Mouse (Mus musculus): ENCODE data around the gene Slc38a9.
A peak's percentile ranks its signal among the peaks of the same experiment; 100 is the strongest.

The Slc38a9 gene

DNA sequence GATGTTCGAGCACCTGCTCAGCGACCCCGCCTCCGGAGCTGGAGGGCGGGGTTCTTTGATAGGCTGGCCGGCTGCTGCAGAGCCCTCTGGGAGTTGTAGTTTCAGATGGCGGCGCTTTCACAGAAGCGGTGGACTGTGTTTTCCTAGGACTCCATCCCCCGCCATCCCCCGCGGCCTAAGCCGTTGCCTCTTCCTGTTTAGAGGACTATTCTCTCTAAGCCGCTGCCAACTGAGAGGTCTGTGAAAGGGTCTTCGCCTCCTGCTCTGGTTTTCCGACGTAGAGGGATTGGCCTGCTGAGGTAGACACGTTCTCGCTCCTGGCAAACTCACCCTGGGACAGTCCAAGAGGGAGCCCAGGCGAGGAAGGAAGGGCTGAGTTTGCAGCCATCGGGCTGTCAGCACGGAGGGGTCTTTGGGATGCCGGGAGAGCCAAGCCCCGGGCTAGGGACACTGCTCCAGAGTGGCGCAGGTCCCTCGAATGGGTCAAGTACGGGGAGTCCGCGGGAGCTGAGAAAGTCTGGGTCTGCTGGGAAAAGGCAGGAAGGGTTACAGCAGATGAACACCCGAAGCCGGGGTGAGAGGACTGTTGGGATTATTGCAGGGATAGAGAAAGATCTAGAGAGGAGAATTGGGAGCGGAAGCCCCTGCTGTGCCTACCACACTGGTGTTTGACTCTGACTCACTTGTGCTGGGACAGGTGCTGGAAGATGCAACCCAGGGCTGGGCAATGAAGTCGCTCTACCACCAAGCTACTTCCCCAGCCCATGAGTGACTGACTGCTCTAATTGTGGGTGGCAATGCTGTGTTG lies at the start of gene Slc38a9:
Gene Slc38a9 (plus strand): TSS at position 178 of the 808 bp plus-strand sequence.
- peak; percentile 93 to 95 for DNase-seq

DNA sequence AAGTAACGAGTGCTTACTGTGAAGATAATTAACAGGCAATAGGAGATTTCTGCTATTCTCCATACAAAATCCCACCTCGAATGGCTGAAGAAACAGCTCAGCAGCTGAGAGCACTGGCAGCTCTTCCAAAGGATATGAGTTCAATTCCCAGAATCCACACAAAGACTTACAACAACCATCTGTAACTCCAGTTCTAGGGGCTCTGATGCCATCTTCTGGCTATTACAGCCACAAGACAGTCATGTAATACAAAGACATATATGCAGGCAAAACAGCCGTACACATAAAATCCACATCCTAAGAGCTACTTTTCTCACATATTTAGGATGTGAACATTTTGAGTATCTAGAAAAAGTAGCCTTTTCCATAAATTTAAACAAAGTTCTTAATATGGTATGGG lies 39.0 kb upstream of the Slc38a9 start:
- DNase-seq, result no peak

DNA sequence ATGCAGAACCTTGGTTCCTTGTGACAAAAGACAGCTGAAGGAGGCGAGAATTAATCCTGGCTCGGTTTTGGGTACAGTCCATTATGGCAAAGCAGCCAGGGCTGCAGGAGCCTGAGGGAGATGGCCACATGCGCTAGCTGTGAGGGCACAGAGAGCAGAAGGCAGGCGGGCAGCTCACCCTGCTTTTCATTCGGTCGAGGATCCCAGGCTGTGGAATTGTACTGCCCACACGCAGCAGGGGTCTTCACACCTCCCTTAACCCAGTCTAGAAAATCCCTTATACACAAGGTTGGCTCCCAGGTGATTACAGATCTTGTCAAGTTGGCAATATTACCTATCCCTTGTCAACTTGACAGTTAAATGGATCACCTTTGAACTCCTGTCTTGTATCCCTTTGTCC lies 36.9 kb upstream of the Slc38a9 start:
- no peak for DNase-seq

DNA sequence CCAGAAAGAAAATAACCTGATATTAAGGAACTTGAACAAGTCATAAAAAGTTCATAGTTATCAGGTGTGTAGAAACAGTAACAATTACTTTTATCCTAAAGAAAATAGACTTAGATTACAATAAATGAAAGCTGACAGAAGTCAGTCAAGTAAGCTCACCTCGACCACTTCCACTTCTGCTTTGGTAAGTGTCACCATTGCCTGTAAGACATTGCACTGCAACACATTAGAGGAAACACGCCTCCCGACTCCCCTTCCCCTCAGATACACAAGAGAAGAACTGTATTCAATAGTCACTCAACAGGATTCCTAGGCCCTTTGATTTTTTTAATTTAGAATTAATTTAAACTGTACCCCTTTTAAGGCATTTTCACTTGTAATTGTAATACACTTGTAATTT lies 35.9 kb upstream of the Slc38a9 start:
- no peak for DNase-seq

DNA sequence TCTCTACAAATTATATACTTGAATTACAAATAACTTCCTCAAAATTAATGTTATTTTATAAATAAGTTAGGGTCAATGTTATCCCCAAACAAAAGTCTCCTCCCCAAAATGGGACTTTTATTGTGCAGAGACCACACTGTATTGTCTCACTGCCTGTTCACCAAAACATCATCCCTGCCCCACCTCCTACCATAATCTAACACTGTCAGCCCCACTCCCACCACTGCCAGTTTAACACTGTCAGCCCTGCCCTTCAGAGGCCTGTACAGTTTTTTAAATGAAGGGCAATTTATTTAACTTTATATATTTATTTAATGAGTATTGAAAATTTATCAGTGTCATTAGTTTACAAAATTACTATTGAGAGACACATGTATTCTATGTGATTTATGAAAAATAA lies 35.0 kb upstream of the Slc38a9 start:
- no peak for DNase-seq

DNA sequence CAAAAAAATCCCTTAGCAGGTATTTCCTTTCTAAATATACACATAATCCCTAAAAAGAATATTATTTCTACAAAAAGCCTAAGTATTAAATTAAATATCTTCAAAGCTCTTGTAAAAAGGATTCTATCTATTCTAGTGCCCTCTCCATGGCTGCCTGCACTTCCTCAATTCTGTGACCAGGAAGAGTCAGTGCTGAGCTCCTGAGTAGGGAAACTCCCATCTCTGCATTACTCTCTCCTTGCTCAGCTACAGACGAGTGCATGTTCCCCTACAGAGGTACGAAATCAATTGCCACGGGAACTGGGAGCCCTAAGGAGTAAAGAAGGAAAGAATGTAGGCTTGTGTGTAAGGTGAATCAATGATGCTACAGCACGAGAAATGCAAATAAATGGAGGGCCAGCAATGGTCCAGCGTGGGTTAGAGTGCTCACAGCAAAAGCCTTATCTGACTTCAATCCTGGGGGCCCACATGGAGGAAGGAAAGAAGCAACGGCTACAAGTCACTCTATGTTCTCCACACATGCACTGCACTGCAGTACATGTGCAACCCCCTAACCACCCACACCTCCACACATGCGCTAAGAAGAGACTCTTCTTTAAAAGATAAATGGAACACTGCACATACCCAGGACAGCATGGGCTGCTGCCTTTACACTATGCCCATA lies 25.2 kb upstream of the Slc38a9 start:
- no peak for DNase-seq

DNA sequence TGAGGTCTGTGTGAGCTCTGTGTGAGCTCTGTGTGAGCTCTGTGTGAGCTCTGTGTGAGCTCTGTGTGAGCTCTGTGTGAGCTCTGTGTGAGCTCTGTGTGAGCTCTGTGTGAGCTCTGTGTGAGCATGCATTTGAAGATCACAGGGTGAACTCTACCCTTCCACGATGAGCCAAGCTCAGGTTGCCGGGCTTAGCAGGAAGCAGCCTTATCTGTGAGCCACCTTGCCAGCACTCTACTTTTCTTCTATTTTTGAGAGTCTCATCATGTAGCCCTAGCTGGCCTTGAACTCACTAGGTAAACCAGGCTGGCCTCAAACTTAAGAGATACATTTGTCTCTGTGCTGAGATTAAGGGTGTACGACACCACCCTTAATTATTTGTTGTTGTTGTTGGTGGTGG lies 24.1 kb upstream of the Slc38a9 start:
- no peak for DNase-seq

DNA sequence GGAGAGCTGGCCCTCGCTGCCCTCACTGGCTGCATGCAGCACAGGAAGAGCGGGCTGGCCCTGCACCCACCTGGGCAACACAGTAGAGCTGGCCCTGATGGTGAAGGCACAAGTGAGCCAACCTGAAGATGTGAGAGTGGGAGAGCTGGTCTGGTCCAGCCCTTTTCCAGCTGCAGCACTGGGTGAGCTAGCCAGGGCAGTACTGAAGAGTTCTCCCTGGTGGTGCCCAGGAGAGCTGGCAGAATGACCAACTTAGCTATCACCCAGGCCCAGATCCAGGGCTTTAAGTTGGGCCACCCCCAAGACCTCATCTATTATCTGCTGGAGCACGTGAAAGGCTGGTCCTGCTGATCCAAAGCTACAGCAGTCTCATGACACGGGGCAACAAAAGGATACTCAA lies 21.4 kb upstream of the Slc38a9 start:
- DNase-seq, result no peak

DNA sequence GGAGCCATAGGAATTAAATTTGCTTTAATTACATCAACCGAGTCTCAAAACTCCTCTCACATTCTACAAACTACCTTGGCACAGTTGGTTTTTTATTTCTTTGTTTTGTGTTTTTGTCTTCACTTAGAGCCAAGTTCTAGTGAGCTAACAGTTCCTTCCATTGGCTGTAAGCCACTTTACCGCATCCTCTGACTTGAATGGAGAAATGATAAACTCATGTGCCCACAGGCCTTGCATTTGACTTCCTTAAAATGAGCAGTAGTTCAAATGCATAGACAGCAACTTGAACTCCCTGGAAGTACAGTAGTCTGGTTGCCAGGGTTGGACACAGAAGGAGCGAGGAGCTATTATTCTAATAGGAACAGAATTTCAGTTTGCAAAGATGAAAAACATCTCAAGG lies 17.7 kb upstream of the Slc38a9 start:
- no peak for DNase-seq

DNA sequence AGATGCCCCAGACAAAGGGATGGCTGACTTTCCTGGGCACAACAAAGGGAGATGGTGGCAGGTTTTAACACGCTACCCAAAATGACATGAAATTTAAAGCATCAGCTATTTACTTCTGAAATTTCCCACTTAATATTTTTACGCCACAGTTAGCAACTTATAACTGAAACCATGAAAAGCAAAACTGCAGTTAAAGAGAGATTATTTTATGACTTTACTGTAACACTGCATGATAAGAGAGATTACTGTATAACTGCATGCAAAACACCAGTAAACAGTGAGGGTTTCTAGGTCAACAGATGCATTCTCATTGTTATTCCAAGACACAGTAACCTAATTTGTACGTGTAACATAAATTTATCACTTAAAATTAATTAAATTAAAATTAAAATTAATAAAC lies 15.6 kb upstream of the Slc38a9 start:
- no peak for DNase-seq

DNA sequence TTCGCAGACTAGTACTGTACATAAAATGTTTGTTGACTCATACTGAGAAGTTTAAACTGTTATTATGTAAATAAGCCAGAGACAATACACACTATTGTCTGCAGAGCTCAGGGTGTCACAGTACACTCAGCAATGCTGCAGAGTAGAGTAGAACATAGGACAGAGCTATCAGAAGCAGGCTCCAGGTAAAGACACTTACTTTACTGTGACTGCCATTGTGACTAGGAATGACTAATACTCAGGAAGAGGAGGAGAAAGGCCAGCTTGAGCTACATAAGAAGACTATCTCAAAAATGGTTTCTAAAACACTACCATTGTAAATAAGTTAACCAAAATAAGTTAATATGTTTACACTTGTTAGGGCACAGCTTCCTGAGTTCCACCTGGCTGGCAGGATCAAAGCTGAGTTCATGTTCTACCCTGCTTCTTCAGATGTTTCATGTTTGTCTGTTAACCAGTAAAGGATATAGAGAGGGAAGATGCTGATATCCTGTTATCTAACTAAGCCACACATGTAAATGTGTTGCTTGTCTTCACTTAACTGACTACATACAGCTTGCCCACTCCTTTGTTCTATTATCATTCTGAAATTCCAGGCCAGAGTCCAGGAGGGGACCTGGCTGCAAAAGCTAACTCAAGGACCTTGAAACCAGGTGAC lies 14.9 kb upstream of the Slc38a9 start:
- no peak for DNase-seq

DNA sequence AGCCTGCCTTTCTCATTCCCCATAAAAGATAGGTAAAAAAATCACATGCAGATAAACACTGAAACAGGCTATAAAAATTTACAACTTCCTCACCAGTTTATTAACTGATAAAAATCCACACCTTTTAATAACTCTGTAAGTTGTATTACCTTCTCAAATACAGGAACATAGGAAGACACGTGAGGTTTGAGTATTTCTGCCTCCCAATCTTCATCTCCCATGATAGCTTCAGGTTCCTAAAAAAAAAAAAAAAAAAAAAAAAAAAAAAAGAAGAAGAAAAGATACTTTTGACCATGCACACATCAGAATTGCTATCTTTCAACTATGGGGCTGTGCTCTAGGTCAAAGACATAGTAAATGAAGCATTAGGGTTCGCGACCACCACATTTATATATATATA lies 9.4 kb upstream of the Slc38a9 start:
- DNase-seq, result no peak

DNA sequence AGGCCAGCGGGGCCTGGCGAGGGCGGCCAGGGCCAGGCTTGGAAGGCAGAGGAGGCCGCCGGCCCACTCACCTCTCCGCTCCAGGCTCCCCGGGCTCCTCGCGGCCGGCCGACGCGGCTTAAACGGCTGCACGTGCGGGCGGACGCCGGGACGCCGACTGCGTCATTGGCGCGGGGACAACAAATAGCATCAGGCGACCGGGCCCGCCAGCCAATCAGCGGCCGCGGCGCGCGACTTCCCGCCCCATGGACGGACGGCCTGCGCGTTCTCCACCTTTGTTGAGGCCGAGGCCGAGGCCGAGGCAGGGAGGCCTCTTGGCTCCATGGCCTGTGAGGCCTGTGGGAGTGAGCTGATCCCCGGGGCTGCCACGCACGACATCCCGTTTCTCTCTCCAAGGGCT lies 8.3 kb upstream of the Slc38a9 start, which contains the start of gene Ddx4:
Gene Ddx4 (minus strand): TSS at position 271 of the 400 bp plus-strand sequence.
- DNase-seq, result no peak

DNA sequence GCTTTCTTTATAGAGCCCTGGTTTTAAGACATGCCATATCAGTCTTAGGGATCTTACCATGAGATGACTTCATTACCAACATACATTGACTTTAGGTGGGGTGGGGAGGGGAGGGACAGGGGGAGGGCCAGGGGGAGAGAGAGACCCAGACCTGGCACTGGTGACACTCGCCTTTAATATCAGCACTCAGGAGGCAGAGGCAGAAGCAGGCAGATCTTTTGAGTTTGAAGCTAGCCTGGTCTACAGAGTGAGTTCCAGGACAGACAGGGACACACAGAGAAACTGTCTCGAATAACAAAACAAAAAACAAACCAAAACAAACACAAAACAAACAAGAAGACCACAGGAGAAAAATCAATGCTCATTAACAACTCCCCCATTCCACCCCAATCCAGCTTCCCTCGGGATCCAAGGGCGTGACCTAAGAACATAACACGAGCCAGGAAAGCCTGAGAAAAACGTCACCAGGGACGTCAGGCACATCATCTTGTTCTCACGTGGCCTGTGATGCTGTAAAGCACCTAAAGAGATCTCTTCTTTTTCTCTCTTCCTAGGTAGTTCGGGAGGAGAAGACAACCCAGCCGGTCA lies 471 bp upstream of the Slc38a9 start:
- DNase-seq, result no peak

DNA sequence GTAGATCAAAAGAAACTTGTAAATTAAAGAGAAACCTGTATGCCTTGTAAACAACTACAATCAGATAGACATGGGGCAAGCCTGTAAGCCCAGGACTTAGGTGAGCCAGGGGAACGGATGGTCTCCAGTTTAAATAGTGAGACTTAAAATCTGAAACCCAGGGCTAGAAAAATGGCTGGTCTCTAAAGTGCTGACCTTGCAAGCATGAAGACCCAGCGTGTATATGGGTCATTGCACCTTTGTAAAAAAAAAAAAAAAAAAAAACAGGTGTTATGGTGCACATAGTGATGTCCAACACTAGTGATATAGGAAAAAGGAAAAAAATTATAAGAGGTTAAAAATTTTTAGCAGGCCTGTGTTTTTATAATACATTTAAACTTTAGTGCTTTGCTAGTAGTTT lies 1.1 kb downstream of the Slc38a9 start:
- no peak for DNase-seq

DNA sequence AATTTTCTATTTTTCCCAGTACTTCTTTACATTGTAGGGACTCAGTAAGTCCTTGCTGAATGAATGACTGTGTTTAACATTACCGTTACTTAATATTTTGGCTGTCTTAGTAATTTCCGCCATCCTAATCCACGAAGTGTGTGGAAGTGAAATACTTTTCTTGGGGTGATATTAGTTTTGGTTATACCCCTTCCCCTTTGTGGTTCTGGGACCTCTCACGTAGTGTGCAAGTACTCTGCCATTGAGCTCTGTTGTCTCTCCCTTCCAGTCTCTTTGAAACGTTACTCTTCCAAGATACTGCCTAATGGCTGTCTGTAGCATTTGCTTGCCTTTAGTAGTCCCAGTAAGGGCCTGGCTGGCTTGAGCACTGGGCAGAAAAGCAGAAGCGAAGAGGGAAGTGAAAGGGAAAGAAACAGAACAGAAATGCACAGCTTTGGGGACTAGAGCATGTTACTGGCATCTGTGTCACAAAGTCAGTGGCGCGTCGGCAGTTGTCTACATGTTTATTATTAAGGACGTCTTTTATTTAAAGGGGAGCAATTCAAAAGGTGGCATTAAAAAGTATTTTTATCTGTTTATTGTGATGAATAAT lies 6.0 kb downstream of the Slc38a9 start:
- DNase-seq, result no peak

DNA sequence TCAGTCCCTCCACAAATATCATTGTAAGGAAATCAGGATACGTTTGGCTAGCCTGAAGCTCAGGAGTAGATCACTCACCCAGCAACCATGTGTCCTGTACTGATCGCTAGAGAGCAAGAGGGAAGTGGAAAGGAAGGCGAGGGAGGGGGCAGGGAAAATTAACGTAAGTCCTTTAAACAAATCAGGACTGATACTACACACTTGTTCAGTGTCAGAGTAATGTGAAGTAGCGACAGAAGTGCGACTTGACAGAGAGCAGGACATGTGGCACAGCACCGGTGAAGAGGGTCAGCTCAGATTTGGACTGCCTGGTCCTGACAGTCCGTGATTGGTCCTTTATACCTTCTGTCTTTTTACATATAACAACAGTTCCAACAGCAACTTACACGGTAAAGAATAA lies 6.7 kb downstream of the Slc38a9 start:
- no peak for DNase-seq

DNA sequence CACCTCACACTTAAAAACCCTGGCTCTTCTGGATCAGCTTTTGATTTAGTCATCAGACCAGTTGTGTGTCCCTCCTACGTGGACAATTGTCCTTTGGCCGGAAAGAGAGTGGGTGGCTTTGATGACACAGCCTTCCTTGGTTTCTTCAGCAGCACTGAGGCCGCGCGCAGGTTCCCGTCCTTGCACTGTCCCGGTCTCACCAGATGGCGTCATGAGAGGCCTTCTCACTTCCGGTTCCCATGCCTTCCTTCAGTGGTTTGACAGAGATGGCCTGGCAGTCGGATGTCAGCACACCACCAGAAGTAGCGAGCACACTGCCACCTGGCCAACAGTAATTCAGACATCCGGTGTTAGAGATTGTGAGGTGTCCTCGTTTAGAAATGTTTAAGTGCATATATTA lies 11.2 kb downstream of the Slc38a9 start:
- no peak for DNase-seq

DNA sequence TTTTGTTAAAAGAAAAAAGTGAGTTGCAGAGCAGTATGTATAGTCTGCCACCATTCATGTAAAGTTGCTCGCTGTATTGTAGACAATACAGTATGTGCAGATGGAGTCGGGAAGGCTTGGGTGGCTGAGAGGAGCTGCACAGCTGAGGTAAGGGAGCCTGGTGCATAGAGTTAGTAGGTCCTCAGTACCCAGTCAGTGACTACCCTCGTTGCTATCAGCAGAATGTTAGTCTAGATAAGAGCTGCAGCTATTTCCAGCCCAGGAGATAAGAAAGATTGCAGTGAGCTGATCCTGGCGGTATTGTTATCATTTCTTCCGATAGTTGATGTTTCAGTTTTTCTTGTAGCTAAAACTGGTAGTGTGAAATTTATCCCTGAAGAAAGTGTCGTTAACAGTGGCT lies 12.2 kb downstream of the Slc38a9 start:
- DNase-seq, result no peak

DNA sequence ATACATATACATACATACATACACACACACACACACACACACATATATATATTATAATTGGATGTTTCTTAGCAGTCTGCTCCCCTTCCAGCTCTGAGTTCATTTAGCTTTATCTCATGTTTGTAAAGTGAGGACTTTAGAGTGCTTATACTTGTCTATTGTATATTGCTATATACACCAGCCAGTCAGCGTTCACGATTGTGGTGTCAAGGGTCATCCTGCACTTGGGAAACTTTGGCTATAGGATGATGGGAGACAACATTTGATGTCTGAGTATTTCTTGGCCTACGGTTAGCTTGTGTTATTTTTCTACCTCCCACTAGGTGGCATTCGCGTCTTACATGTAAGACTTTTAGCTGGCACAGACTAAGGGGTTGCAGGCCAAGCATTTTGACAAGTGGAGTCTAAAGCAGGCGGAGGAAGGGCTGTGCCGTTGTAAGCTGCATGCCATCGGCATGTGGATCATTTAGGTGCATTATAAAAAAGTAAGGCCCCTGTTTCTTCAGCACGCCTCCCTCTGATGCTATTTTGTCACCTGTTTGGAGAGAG lies 13.4 kb downstream of the Slc38a9 start:
- DNase-seq, result peak; percentile 55 to 56

DNA sequence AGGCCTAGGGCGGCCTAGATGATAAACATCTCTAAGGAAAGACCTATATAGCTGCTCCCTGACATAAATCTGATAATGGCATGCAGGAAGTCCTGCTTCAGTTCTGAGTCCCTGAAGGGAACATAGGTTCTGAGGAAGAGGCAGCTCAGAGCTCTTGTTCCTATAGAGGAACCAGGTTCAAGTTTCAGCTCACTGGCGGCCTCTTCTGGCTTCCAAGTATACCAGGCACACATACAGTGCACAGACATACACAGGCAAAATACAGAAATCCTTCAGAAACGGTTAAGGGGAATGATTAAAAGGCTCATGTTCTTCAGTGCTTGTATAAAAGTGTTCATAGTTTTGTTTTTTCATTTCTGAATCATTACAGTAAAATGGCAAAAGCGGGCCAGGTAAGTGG lies 17.6 kb downstream of the Slc38a9 start:
- no peak for DNase-seq

DNA sequence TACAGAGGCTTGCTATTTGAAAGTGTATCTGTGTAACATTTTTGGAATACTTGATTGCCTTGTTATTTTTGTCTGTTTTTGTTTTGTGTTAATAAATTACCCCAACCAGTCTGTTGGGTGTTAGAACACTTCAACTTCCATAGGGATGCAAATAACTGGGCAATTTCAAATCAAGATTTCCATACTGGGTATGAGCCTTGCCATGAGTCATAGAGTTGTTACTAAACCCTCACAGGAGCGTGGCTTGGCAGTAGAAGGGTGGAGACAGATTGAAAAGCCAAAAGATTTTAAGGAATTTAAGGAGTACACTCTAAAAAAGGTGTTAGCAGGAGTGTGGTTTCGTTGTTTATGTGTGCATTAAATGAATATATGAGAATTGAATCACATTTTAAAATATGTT lies 22.8 kb downstream of the Slc38a9 start:
- DNase-seq, result no peak

DNA sequence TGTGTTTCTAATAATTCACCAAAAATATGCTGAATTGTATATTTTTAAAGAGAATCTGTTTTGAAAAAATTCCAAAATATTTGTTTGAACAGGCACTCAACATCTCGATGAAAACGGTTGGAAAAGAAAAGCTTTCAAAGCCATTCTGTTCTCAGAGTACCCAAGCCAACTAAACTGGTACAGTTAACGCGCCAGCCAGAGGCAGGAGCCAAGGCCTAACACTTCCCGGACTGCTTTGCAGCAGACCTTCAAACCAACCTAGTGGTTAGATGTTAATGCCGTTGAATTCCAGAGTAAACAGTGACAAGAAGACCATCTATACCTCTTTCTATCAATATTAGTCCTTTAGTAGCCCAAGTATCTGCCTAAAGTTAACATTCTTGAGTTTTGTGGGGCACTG lies 23.4 kb downstream of the Slc38a9 start:
- DNase-seq, result no peak
